Mouse (Mus musculus): ENCODE measurements at regions not wholly inside any gene's neighbourhood (a gene's known extent, or its start where the extent isn't known, plus 50 kb on each side); places are given as distances from the start of the nearest gene placed in this dataset.

DNA sequence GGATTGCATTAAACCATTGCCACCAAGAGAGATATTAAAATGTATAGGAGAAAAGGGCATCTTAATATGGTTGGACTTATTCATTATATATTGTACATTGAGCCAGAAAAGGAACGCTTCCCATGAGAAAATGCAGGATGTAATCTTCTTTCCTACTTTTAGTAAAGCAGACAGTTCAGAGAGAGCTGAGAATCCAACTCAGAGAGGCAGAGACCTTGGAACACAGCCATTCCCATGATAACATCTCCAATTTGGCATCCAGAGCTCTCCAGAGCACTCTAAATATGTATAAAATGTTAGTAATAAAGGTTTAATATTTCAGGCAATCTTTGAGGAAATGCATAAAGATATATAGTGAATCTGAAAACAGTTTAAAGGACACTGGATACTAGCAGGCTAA, 199.3 kb upstream of the Asb5 start:
- in situ Hi-C loops (cut with MboI, MseI), result no loop called here

DNA sequence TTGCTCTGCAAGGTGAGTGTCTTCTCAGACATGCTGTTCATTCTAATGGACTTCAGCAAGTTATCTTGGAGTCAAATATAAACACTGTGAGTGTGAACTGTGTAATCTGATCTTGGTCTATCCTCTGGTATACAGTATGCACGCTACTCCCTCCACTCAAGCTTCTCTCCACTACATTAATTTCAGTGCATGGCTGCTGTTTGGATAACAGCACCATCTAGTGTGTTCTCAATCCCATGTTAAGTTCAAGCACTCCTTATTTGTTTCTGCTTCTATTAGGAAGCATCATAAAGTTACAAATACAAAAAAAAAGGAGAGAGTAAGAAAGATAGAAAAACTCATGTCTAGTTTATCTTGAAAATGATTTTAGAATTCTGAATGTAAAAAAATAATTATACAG, 197.5 kb upstream of the Asb5 start:
- in situ Hi-C loops (cut with MboI, MseI), result no loop called here

DNA sequence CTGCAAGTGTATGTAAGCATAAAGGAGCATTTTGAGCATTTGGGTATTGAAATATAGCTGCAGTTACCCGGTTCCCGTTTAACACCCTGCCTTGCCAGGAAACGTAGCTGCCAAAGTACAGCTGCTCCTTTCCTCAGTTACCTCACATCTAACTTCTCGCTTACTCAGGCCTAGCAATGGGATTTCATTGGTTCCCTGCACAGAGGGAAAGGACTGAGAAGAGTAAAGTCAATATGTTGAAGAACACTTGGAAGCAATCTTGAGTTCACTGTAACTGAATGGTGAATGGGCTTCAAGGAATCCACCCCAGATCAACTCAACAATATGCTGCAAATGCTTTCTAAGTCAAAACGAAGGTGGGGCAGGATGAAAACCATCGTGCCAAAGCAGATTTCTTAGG, 178.3 kb upstream of the Asb5 start:
- in situ Hi-C loops (cut with MboI, MseI), result no loop called here

DNA sequence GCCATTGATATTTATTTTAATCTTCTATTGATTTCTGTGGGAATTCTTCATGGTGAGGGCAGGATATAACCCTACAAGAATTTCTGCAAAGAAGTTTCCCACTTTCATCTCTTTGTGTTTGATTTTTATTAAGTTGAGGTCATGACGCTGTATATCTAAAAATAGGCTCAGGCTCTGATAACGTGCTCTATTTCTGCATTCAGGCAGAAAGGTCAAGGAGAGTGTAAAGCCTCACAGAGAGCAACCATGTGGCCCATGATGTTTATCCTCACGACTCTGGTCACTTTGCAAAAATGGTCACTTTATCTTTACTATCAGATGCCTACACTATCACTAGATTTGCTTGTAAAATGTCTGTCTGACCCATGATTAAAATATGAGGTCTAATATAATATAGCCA, 167.7 kb upstream of the Asb5 start:
- in situ Hi-C loops (cut with MboI, MseI), result no loop called here

DNA sequence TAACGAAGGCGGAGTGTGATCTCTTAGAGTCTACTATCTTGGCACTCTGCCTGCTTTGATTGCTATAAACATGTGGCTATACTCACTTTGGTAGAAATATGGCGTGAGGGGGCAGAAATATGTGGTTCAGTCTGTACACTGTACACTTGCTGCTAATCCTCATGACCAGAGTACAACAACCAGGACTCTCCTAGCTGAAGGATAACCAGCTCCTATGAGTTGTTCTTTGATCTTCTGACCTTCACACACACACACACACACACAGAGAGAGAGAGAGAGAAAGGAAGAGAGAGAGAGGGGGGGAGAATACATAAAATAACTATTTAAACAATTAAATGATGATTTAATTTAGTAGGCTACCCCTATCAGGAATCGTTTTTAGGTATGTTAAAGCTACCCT, 158.9 kb upstream of the Asb5 start:
- in situ Hi-C loops (cut with MboI, MseI), result no loop called here

DNA sequence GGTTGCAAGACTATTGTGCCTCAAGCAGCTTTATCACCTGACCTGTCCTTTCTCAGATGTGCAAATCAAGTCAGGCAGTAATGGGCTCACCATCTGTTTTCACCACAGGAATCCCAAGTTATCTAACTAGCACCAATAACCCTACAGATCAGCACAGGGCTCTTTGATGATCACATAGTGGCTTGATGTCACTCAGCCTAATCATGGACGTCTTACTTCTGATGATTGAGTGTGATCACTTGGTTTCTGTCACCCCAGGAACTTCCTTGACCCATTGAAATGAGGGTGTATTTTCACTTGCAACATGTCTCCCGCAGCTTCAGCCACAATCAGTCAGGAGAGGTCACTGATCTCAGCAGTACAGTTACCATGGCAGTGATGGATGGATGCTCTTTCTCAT, 158.3 kb upstream of the Asb5 start:
- in situ Hi-C loops (cut with MboI, MseI), result no loop called here

DNA sequence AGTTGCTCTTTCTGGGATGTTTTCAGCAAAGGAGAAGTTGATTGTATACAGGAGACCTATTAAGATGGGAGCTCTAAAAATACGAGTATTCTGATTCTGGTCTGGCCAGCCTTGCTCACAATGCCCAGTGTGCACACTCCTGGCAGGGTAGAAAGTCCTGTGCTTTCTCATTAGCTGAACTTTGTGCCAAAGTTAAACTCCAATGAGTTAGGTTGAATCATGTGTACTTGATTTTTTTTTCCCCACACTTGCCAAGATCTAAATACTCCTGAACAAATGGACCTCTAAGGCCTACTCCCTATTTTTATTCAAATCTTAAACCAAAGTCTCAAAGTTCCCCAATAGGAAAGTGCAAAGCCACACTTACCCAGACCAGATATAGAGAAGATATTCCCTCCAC, 156.5 kb upstream of the Asb5 start:
- in situ Hi-C loops (cut with MboI, MseI), result no loop called here

DNA sequence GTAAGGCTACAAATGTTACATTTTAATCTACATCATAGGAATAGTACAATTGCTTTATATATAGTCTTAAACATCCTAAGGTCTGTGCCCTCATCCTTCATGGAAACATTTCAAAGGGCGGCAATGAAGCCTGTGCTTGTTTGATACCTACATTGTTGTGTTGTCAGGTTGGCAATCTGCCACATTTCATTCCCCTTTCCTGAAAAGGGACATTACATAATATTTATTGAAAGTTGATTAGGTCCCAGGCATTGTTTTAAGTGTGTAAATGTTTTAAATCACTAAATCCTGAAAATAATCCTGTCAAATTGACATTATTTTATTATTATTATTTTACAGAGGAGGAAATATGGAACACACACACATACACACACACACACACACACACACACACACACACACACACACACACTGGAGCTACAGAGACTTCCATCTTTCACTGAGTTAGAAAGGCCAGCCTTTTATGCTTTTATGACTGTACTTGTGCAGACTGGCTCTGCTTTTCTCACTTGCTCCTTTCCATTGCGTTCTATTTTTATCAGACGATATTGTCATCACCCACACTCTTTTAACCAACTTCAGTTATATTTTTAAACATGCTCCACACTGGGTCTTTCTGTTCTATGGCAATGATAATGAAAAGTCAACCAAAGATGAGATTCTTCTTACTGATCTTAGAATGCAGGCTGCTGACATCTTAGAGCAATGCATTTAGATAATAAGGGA, 153.8 kb upstream of the Asb5 start:
- in situ Hi-C loops (cut with MboI, MseI), result no loop called here

DNA sequence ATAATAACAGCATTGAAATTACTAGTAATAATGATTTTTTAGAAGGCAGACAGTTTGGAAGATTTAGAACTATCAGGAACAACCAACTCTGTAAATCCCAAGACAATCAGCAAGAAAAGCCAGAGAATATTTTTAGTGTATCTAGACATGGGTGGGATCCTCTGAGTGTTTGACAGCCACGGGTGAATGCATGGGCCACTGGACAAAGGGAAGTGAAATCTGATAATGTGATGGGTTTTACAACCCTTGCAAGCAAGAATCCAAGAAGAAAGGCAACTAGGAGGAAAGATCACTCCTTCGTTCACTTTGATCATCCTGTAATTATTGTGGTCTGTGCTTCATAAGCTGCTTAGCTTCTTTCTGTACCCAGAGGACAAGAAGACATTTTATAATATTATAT, 149.2 kb upstream of the Asb5 start:
- in situ Hi-C loops (cut with MboI, MseI), result no loop called here

DNA sequence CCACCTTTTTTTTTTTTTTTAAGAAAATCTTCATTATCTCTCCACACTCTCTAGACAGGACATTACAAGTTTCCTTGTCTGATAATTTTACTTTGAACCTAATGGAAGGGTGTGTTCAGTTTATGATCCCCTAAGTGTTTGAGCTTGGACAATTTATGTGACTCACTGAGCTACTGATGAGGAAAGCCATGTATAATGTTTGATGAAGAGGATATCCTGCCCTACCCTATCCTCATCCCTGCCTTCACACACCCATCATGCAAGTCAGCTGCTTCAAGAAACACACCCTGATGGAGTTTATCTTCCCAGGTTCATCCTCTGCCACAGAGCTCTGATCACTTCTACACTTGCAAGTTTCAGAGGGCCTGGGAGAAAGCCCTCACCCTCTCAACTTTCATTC, 136.5 kb upstream of the Asb5 start:
- in situ Hi-C loops (cut with MboI, MseI), result no loop called here

DNA sequence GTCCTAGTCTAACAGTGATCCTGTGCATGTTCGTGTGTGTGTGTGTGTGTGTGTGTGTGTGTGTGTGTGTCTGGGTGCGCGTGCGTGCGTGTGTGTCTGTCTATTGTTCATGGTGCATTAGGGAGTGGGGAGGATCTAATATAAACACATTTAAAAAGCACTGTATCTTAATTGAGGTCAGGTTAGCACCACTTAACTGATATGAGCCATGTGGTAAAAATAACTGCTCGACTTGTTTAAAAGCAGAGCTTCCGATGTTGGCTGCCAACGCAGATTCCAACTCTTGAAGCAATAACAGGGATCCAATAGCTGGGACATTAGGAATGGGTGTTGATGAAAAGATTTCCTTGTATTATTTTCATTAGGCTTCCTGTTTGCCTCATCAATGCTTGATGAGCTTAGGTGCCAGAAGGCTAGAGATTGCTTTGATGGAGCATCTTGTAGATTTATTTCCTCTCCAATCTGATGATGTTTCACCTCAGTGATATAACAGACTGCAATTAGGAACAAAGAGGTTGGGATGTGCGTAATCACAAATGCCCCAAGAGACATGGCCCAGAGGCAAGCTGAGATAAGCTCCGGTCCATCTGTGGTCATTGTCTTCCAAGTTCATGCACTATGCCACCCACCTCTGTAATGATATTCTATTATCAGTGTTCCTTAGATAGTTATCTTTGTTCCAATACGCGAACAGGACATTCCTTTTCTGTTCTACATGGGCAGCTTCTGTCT, 135.7 kb upstream of the Asb5 start:
- in situ Hi-C loops (cut with MboI, MseI), result no loop called here

DNA sequence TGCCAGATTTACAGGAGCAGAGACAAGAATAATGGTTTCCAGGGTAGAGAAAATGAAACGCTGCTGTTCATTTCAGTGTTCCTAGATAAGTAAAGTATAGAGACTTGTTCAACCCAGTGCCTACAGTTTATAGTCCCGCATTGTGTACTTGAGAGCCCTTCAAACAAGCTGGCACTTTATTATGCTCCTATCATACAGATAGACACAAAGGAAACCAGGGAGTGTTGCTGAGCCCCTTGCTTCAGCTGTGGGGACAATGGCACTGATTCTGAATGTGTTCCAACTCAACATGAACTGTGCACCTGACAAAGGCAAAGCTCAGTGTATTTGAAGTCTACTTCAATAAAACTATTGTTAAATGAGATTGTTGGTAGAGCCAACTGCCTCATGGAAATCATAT, 123.7 kb upstream of the Asb5 start:
- in situ Hi-C loops (cut with MboI, MseI), result loop anchor here (10.0 kb wide), 1 partner anchor 181 kb away; no protein-coding TSS in a partner anchor

DNA sequence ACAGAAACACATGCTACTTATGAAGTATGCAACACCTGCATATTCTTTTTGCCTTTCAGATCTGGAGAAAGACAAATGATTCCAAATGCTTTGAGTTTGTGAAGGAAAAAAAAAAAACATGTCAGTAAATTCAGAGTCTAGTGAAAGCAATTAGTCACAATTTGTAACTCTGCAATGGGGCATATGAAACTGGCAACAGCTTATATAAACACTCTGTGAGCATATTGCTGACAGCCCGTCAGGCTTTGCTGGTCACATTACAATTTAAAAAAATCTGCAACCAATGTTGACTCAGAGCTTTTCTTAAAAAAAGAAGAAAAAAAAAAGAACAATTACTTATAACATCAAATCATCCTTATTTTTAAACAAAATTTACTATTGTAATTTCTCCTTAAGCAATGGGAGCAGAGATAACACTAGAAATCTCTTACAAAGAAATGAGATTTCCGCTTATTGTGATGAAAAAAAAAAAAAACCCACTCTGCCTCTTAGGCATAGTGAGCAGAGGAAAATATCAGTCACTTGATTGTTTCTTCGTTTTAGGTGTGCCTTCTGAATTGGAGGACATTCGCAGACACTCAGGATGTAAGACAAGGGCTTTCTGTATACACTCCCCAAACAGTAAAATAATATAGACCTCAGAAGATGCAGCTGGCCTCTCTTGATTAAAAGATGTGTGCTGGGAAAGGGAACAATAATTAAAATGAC, 115.1 kb upstream of the Asb5 start:
- in situ Hi-C loops (cut with MboI, MseI), result no loop called here

DNA sequence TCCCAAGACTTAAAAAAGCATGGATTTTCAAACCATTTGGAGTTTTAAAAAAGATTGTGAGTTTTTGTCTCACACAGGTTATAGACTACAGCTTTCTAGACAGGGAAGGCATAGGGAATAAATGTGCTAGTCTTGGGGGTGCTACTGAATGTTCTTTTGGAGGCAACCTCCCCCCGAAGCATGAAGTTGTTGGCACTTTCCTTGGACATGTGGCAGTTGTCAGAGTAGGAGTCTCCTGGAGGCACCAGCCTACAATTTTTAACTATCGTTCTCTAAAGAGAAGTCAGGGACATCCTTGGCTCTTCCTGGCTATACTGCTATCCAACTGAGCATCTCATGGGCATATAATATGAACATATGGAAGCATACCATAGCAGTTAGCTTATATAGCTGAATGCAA, 112.7 kb upstream of the Asb5 start:
- in situ Hi-C loops (cut with MboI, MseI), result no loop called here

DNA sequence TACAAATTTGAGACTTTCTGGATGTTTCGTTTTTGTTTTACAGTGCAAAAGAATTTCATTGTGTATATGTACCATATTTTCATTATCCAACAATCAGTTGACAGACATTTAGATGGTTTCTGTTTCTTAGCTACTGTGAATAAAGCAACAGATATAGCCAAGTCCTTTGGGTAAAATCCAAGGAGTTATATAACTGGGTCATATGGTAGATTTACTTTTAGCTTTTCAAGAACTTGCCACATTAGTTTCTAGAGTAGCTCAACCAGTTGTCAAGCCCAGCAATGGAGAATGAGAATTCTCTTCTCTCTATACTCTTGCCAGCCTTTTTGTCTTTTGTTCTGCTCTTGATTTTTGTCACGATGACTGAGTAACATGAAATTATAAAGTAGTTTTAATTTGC, 111.3 kb upstream of the Asb5 start:
- in situ Hi-C loops (cut with MboI, MseI), result no loop called here

DNA sequence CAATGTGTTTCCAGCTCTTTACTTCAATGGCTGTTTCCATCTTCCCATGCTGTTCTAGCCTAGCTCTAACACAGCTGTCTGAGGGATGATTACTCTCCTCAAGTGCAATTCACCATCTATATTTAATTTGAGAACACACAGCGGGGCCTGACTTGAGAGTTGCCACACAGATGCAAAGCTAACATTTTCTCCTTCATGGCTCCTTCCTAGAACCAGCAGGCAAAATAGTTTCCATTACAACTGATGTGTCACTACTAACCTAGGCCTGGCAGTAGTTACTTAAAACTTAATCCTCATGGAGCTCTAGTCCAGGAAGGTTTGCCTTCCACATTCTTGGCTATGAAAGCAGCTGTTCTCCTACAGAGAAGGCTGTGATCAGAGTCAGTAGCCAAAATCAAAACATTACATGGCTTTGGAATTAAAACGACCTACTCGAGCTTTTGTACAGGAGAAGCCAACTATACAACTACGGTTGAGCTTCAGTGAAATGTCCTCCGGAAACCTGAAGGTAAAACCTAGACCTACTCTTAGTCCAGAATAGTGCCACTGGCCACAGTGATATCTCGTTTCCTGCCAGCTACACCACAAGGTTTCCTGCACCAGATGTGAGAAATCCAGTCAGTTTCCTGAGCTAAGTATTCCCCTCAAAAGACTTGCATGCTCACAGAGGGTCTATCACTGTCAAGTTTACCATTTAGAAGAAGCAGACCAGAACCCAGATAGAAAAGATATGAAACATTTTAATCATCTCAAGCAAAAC, 108.9 kb upstream of the Asb5 start:
- in situ Hi-C loops (cut with MboI, MseI), result no loop called here

DNA sequence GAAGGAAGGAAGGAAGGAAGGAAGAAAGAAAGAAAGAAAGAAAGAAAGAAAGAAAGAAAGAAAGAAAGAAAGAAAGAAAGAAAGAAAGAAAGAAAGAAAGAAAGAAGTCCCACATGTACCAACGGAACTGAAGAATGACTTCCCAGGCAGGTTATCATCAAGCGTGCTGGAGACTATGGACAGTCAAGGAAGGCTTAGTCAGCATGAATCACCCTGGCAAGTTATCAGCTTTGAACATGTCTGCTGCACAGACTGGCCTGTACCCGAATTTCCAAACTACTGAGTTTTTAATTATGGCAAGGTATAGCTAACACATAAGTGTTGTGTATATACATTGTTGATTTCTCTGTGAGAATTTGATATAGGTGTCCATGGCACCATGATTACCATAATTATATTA, 104.3 kb upstream of the Asb5 start:
- in situ Hi-C loops (cut with MboI, MseI), result no loop called here

DNA sequence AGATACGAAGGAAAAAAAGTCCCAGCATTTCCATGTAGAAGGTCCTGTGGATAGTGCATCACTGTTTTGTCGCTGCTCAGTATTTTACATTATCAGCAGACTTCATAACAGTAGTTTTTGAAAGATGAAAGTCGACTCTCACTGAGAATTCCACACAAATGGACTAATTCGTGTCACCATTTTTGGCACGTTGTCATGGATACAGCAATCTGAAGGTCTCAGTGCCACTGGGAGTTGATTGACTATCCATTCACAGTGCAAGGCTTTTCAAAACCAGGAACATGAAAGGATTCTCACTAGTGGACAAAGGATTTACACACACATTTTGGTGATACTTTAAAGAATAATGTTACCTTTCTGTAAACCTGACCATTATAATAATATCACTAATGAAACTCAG, 93.7 kb upstream of the Asb5 start:
- in situ Hi-C loops (cut with MboI, MseI), result no loop called here

DNA sequence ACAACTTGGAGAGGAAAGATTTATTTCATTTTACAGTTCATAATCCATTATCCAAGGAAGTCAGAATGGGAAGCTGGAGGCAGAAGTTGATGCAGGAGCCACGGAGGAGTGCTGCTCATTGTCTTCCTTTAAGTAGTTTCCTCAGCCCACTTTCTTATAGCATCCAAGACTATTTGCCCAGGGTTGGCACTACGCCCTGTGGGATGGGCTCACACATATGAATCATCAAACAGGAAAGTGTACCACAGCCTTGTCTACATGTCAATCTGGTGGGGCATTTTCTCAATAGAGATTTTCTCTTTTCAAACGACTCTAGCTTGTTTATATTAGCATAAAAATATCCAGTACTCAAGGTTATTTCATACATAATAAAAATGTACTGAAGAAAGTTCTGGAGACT, 88.2 kb upstream of the Asb5 start:
- in situ Hi-C loops (cut with MboI, MseI), result no loop called here

DNA sequence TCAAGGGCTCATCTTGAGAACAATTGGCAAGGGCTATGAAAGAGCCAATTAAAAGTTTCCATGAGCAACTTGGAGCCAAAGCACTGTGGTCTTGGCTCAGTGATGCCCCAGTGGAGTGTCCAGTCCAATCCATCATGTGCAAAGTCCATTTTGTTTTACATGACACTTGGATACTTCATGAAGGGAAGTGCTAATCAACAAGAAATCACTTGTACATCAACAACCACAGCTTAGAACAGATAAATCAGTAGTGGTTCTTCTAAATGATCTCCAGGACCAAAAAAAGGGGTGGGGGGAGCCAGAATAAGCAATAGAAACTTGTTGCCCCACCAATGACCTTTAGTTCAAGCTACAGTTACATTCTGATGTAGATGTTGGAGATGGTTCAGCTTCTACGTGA, 87.0 kb upstream of the Asb5 start:
- in situ Hi-C loops (cut with MboI, MseI), result no loop called here

DNA sequence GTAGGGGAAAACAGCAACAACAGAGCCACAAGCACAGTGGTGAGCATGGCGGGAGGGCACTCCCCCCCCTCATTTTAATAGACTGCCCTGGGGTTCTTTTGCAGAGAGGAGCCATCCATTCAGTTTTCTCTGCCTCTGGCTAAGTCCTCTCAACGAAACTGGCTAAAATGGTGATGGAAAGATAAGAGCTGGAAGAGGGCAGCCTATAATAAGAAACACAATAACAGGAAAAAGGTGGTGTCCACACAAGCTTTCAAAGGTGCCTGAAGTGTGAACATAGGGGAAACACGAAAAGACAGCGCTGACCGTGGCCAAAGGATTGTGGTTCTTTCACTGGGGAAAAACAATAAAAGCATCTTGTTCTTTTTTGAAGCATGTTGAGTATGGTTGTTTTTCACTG, 83.0 kb upstream of the Asb5 start:
- in situ Hi-C loops (cut with MboI, MseI), result no loop called here

DNA sequence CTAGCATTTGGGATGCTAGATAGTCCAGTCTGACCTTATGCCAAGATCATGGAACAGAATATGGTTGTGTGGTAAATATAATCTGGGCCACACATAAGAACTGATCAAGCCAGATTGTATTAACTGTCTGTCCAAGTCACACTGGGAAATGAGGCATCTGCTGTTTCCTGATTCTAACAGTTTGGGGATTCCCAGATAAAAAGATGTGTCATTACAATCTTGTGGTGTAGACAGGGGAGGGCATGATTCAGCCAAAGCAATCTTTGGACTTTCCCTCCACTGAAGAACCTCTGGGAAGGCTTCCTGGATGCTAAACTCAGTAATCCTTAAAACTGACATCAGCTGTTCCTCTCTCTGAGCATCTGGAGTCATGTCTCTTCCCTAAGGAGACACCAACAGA, 79.6 kb upstream of the Asb5 start:
- in situ Hi-C loops (cut with MboI, MseI), result no loop called here

Measured in T-helper 2 cell (primary cell).